Mouse (Mus musculus) right cerebral cortex, postnatal 25 days (tissue): ENCODE measurements at regions not wholly inside any gene's neighbourhood (a gene's known extent, or its start where the extent isn't known, plus 50 kb on each side); places are given as distances from the start of the nearest gene placed in this dataset.

Experiments
- DNase-seq: peaks from one replicate; pipeline ENCODE4 v3.0.0; 2022

- no peak for DNase-seq
Observed at GRCm38 (mm10) chr2:131734740-131735378, 124.7 kb downstream of the Erv3 start.

DNA sequence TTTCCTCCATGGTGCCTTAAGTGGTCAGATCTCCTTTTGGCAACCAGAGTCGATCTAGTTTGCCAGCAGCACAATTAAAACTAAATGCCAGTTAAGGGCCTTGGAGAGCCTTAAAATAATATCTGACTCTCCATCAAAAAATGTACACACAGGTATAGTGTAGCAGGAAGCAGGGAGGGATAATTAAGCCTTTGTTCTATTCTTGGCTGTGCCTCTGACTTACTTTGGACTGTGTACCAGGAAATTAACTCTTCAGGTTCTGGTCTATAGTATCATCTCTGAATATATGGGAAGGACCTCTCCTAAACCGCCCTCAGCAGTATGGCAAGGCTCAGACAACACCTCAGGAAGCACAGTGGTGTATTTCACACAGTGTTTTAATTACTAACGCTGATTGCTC is 133.0 kb downstream of the Erv3 start:
- DNase-seq, result no peak

DNA sequence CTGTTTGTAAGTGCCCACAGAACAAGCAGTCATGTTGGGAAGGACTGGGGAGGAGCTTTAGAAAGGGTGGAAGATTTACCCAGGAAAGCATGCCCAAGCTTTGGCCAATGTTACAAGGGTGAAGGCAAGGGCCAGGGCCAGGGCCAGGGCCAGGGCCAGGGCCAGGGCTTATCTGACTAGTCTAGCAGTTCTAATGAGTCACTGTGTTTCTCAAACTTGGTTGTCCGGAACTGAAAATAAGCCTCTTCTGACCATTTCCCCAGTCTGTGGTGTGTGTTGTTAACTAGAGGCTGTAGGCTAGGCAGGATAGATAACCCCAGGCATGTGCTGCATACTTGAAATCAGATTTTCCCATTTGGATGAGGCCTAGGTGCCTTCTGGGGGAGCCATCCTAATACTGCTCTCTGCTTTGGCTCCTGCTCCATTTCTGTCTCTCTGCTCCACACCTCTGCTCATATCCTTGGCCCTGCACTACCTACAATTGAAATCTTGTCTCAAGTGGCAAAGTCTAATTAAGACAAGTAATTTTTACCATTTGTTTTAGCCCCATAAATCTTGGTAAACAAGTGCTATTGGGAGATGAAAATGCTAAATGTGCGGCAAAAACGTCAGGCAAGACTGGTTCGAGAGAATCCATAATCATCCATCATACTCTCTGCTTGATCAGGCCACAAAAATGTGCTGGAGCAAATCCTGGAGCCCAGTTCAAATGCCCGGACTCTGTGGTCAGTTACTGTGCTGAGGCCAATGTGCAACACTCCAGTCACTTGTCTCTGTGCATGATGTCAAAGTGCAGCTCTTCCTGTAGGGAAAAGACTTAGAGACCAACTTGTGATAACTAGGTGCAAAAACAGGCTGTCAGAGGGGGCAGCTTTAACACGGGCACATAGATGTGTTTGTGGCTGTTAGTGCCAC is 137.7 kb downstream of the Erv3 start:
- DNase-seq, result no peak

- no peak for DNase-seq
Observed at GRCm38 (mm10) chr2:131717561-131717960, 142.0 kb downstream of the Erv3 start.

DNA sequence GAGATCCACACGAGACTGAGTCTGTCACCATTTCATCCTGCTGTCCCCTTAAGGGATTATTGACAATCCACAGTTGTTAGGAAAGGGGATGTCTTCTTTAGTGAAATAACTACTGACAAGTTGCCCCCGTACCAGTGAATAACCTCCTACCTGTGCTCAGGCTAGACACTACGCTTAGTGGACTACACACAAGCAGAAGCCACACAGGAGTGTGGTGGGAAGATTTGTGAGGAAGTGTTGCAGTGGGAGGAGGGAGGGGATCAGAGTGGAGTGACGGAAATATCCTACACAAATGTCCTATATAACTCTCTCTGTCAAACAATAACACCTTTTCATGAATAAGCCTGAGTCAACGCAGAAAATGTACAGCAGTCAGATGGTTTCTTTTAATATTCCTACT is 142.7 kb downstream of the Erv3 start:
- DNase-seq, result peak; percentile 13

- no peak for DNase-seq
Observed at GRCm38 (mm10) chr2:131715381-131715780, 144.2 kb downstream of the Erv3 start.

- DNase-seq, result no peak
Observed at GRCm38 (mm10) chr2:131711886-131712285, 147.7 kb downstream of the Erv3 start.

DNA sequence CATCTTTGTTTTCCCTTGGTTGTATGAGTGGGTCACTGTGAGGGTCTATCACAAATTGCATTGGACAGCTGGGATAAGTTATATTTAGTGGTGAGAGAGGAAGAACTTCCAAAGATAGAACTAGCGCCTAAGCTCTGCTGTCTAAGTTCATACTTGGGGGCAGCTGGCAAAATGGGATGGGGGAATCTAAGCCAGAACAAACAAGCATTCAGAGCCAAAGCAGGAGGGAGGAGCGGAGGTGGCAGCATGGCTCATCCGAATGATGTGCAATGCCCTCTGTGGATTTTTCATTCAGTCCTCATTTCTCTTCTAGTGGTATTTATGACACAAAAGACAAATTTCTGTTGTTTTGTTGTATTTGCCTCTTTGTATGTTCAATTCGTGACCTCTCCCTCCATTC is 144.5 kb upstream of the Adra1d start:
- no peak for DNase-seq

GRCm38 (mm10) chr2:131704406-131704805 is 142.3 kb upstream of the Adra1d start:
- DNase-seq, result no peak

GRCm38 (mm10) chr2:131702146-131702545 is 140.1 kb upstream of the Adra1d start:
- DNase-seq, result no peak

DNA sequence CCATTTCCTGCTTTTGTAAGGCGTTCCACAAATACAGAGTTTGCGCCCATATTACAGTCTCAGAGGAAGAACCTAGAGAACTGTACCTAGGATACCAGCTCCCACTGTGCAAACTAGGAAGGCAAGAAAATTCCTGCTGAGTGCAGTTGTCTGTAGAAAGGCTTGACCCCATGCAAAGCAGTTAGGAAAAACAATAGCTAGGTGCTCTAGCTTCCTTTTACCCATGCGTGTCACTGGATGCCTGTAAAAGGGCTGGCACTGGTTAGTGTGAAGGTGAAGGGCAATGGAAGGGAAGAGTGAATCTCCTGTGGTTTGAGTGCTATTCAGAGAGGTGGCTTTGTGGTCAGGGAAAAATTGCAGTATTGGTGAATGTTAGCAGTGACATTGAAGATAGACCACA is 137.7 kb upstream of the Adra1d start:
- no peak for DNase-seq

GRCm38 (mm10) chr2:131698008-131698965 is 136.2 kb upstream of the Adra1d start:
- no peak for DNase-seq

DNA sequence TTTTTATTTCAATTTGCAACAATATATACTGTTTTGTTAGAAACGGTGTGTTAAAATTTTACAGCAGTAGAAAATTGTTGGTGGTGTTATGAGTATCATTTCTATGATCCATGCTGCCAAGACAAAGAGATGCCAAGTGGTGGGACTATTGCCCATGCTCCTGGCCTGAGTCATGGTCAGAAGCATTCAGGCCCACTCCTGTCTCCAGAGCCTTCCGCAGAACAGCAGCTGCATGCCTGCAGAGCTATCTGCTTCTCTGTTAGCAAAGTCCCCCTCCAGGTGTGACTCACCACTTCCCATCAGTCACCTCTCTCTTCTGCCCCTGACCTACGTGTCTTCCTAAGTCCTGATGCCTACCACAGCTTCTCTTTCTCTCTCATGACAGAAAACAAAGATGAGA is 134.2 kb upstream of the Adra1d start:
- DNase-seq, result no peak

GRCm38 (mm10) chr2:131689996-131690395 is 127.9 kb upstream of the Adra1d start:
- DNase-seq, result no peak

DNA sequence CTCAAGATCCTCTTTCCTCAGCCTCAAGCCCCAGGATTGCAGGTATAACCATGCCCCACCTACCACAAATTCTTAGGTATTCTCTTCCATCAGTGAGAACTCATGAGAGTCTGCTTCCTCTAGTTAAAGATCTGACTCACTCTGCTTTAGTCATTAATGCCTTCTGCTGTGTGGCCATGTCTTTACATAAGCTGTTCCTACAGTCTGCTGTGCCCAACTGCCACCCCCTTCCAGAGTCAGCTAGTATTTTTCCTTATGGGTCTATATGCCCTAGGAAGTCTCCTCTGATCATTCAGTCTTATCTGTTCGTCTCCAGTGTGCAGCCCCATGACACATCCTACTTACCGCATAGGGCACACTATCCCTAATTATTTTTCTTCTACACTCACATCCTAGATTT is 126.2 kb upstream of the Adra1d start:
- no peak for DNase-seq

- no peak for DNase-seq
Observed at GRCm38 (mm10) chr2:131687449-131687848, 125.4 kb upstream of the Adra1d start.

GRCm38 (mm10) chr2:131686748-131687147 is 124.7 kb upstream of the Adra1d start:
- DNase-seq, result peak; percentile 73

DNA sequence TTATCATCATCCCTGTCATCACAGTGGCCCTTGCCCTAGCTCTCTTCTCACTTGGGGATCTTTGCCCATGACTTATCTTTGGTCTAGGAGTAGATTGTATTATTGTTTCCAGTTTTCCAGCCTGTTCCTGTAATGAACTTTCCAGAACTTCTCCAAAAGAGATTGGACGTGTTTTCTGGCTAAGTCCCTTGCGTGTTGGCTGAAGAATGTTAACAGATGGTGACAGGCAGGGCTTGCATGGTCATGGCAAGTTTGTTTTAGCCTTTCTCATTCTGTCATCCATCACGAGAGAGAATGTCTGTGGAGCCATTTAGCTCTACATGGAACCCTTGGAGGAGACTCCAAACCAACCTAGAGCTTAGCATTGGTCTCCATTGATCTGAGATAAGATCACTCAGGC is 123.2 kb upstream of the Adra1d start:
- DNase-seq, result no peak

DNA sequence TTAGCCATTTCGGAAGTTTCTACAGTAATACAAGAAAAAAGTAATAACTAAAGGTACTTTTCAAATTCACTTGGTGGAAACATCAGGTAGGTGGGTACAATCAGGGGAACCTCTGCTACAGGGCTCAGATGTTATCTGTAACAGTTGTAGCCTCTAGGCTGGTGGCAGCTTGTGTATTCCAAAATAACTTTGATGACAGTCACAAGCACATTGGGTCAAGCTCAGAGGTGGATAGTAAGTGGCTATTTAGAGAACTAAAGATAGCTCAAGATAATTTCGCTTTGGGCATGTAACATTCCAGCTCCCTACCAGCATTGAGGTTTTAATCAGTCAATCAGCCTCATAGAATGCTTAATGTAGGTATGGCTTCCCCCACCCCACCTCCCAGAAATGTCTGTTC is 121.7 kb upstream of the Adra1d start:
- no peak for DNase-seq

DNA sequence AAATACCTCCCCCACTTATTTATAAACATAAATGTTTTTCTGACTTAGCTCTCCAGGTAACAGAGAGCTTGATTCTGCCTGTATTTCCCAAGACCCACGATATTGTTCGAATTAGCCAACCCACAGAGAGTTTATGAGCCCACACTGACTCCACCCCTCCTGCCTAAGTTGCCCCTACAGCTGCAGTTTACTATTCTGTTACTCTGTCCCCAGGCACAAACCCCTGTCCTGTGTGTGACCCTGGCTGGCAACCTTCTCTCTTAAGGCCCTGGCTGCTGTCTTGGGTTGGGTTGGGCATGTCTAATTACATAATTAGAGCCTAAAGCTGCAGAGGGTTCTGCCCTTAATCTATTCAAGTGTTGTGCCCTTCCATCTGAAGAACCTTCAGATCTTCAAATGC is 116.4 kb upstream of the Adra1d start:
- DNase-seq, result no peak

DNA sequence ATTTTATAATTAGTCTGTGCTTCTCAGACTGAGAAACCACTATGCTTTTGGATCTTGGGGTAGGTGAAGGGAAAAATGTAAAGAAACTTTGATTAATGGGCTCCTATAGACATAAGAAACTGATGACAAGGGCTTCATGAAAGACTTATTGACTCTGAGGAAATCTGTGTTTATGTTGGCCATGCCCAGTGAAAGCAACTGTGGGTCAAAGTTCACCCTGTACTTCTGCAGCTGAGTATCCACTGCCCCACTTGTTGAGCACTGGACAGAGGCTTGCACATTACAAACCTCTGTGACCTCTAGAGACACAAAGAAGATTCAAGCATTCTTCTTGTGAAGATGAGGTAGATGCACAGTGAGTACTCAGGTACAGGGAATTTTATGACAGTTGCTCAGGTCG is 114.7 kb upstream of the Adra1d start:
- DNase-seq, result no peak

DNA sequence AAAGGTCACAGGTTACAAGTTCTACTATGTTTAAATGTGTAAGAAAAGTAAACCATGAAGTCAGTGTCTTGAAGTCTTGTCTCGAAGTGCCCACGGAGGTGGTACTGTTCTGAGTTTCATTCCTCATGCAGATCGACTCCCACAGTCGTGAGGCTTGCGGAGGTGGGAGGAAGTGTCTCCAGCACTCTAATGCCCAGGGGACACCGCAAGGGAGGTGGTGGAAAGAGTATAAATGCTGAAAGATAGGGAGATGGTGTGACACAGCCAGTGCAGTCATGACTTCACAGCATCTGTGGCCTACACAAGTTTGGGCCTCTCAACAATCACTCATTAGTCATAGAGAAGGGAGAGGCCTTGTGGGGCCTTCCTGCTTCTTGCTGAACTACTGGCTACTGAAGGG is 112.8 kb upstream of the Adra1d start:
- no peak for DNase-seq

DNA sequence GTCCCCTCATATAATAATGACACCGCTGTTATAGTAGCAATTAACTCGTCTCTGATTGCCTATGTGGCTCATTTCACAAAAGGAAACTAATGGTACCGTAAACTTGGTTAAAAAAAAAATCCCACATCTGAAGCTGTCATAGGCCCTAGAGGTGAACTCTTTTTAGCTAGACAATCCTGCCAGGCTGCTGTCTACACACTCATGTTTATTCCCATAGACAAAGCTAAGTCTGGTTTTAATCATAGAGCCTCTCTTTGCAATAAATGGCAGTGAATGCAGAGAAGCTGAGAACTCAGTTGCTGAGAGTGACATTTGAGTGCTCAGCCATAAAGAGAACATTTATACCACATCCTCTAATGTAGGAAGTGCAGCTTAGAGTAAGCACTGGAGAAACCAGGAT is 111.3 kb upstream of the Adra1d start:
- no peak for DNase-seq
